Mouse (Mus musculus): ENCODE data around the gene Olfr937.

Gene Olfr937

GRCm38 (mm10) chr9:39064851-39065250 lies at the start of gene Olfr937:
Olfr937 (minus strand) TSS chr9:39064951.
- no peak for DNase-seq (ENCODE audit: inconsistent age in 2 of 2, low spot score in 1 of 2)

GRCm38 (mm10) chr9:39078787-39079186 lies 14.0 kb upstream of the Olfr937 start, which contains the start of gene Olfr938:
Olfr938 (minus strand) TSS chr9:39078887.
- no peak for DNase-seq (ENCODE audit: inconsistent age in 2 of 2, low spot score in 1 of 2)

DNA sequence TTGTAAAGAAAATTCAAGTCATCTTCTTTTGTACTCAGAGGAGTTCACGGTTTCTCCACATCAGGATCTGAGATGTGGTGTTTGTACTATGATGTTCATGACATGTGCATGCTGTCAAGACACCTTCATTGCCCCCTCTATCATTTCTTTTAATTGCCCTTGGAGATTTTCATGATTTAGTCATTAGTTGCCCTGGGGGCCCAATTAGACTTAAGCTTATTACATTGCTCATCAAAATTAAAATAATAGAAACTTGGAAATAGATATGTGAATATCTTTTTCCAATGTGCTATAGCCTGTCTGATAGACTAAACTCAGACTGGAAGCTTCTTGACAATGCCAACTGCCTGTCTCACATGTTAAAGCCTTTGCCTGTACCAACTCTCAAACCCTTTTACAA lies 41.5 kb downstream of the Olfr937 start, which contains the start of gene Olfr146:
Olfr146 (minus strand) TSS at position 101 of the 400 bp plus-strand sequence.
- no peak for DNase-seq (ENCODE audit: inconsistent age in 2 of 2, low spot score in 1 of 2)
